Mouse (Mus musculus): ENCODE measurements around the gene Agxt. TPM values are rescaled to one million over a fixed set of nuclear protein-coding genes. Genes with fewer than 3 reads are reported as not detected.

The Agxt gene
- polyA plus RNA-seq, 1 experiment = 0.08 TPM

DNA sequence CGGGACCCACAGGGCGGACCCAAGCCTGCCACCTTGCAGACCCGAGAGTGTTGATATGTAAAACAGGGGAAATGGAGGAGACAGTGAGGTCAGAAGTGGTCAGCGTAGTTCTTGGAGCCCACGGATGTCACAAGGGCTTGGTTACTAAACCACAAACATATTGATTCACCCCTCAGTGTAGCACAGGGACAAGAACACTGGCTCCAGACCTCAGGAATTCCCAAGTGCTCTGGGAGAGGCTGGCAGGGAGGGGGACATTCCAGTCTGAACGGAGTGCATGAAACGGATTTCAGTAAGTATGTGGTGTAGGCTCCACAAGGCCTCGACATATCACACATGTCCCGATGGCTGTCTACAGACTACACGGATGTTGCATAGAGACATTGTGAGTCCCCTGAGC lies 26.9 kb downstream of the Agxt start:
- no peaks in the 10 kb centered on the region for H3K9me3 ChIP-seq (ENCODE audit: control insufficient read depth, low read length)
- TF ChIP-seq TAL1 (IDR thresholded peaks at IDR 0.05; ENCODE audit: low read length) (no peak), GATA1 (IDR thresholded peaks at IDR 0.05; ENCODE audit: low read length) (no peak)
- H3K36me3 ChIP-seq (ENCODE audit: control insufficient read depth) = no peaks in the 10 kb centered on the region
- no peaks in the 10 kb centered on the region for H3K4me1 ChIP-seq (ENCODE audit: control insufficient read depth)
- no peaks in the 10 kb centered on the region for H3K27me3 ChIP-seq (ENCODE audit: control insufficient read depth)
- no peak overlapping the region for H3K4me3 ChIP-seq (replicated peaks)

DNA sequence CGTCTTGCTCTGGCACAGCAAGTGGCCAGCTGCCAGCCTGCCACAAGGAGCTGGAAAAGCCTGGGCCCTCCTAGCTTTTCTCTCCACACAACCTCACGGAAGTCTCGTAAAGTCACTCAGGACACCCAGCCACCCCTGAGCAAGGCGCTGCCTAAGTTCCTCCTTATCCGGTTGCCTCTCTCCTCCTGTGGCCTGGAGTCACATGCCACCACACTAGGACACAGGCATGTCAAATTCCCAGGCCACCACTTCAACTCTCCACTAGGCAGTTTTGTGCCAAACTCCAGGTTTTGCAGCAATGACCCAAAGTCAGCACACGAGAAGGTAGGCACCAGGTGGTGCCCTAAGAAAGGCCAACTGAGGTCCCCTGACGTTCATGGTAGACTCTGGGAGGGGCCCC lies 27.5 kb downstream of the Agxt start:
- Histone ChIP-seq H3K27me3 (ENCODE audit: control insufficient read depth) (no peaks in the 10 kb centered on the region), H3K9me3 (ENCODE audit: control insufficient read depth, low read length) (no peaks in the 10 kb centered on the region), H3K36me3 (ENCODE audit: control insufficient read depth) (no peaks in the 10 kb centered on the region), H3K4me1 (ENCODE audit: control insufficient read depth) (no peaks in the 10 kb centered on the region), H3K4me3 (replicated peaks) (no peak overlapping the region)
- TF ChIP-seq GATA1 (IDR thresholded peaks at IDR 0.05; ENCODE audit: low read length) (no peak), TAL1 (IDR thresholded peaks at IDR 0.05; ENCODE audit: low read length) (no peak)

- H3K27me3 ChIP-seq (ENCODE audit: control insufficient read depth) = no peaks in the 10 kb centered on the region
- H3K4me1 ChIP-seq (ENCODE audit: control insufficient read depth) = no peaks in the 10 kb centered on the region
- H3K4me3 ChIP-seq (replicated peaks) = no peak overlapping the region
- H3K9me3 ChIP-seq (ENCODE audit: control insufficient read depth, low read length) = no peaks in the 10 kb centered on the region
- no peaks in the 10 kb centered on the region for H3K36me3 ChIP-seq (ENCODE audit: control insufficient read depth)
- TF ChIP-seq GATA1 (IDR thresholded peaks at IDR 0.05; ENCODE audit: low read length) (no peak), TAL1 (IDR thresholded peaks at IDR 0.05; ENCODE audit: low read length) (no peak)
Measured at GRCm38 (mm10) chr1:93165447-93165846, 30.4 kb downstream of the Agxt start.

GRCm38 (mm10) chr1:93166346-93167079 lies 31.5 kb downstream of the Agxt start:
- no peak for TF ChIP-seq GATA1 (IDR thresholded peaks at IDR 0.05; ENCODE audit: low read length)
- TF ChIP-seq TAL1 (IDR thresholded peaks at IDR 0.05; ENCODE audit: low read length) = no peak
- no peaks in the 10 kb centered on the region for H3K9me3 ChIP-seq (ENCODE audit: control insufficient read depth, low read length)
- H3K36me3 ChIP-seq (ENCODE audit: control insufficient read depth) = no peaks in the 10 kb centered on the region
- no peaks in the 10 kb centered on the region for H3K27me3 ChIP-seq (ENCODE audit: control insufficient read depth)
- H3K4me3 ChIP-seq (replicated peaks) = no peak overlapping the region
- no peaks in the 10 kb centered on the region for H3K4me1 ChIP-seq (ENCODE audit: control insufficient read depth)

- no peaks in the 10 kb centered on the region for H3K36me3 ChIP-seq (ENCODE audit: control insufficient read depth)
- TF ChIP-seq TAL1 (IDR thresholded peaks at IDR 0.05; ENCODE audit: low read length) (no peak), GATA1 (IDR thresholded peaks at IDR 0.05; ENCODE audit: low read length) (no peak)
- no peak within 1 kb of the TSS for H3K4me3 ChIP-seq (replicated peaks)
- H3K4me1 ChIP-seq (ENCODE audit: control insufficient read depth) = no peaks in the 10 kb centered on the region
- no peaks in the 10 kb centered on the region for H3K9me3 ChIP-seq (ENCODE audit: control insufficient read depth, low read length)
- no peaks in the 10 kb centered on the region for H3K27me3 ChIP-seq (ENCODE audit: control insufficient read depth)
Measured at GRCm38 (mm10) chr1:93168295-93168775, 33.3 kb downstream of the Agxt start, which contains the start of gene Crocc2. Crocc2 (plus strand) TSS chr1:93168725.

DNA sequence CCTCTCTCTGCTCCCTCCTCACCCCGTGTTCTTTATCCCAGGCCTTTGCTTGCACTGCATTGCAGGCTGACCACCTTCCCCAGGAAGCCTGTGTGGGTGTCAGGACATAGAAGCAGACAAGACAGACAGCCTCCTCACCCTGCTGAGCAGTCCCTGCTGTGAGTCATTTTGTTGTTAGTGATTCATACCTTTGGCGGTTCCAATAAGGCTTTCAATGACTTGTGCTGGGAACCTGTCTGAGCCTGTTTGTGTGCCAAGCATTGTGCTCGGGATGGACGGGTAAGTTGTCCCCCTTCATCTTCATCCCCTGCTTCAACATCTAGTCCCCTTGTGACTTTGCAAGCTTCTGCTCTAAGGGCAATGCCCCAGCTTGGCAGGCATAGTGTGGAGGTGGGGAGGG lies 38.6 kb downstream of the Agxt start:
- H3K4me1 ChIP-seq (ENCODE audit: control insufficient read depth) = no peaks in the 10 kb centered on the region
- H3K9me3 ChIP-seq (ENCODE audit: control insufficient read depth, low read length) = no peaks in the 10 kb centered on the region
- no peak for TF ChIP-seq TAL1 (IDR thresholded peaks at IDR 0.05; ENCODE audit: low read length)
- no peak for TF ChIP-seq GATA1 (IDR thresholded peaks at IDR 0.05; ENCODE audit: low read length)
- H3K4me3 ChIP-seq (replicated peaks) = no peak overlapping the region
- H3K27me3 ChIP-seq (ENCODE audit: control insufficient read depth) = peaks cover 15% of the 10 kb centered on the region
- H3K36me3 ChIP-seq (ENCODE audit: control insufficient read depth) = no peaks in the 10 kb centered on the region

DNA sequence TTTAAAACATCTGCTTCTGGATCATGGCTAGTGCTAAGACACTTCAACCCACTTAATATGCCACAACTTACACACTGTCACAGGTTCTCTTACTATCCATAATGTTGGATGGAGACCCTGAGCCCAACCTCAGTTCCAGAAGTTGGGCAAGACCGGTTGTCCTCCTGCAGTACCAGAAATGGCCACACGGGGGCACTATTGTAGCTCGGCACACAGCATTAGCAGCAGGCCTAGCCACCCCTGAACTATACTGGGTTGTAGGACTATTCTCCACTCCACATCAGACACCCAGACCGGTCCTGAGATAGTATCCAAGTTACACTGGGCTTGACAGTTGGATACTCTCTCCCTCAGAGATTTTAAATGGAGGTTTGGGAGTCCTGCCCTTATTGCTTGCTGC lies 39.4 kb downstream of the Agxt start:
- no peaks in the 10 kb centered on the region for H3K4me1 ChIP-seq (ENCODE audit: control insufficient read depth)
- peaks cover 15% of the 10 kb centered on the region for H3K27me3 ChIP-seq (ENCODE audit: control insufficient read depth)
- no peaks in the 10 kb centered on the region for H3K36me3 ChIP-seq (ENCODE audit: control insufficient read depth)
- H3K9me3 ChIP-seq (ENCODE audit: control insufficient read depth, low read length) = no peaks in the 10 kb centered on the region
- H3K4me3 ChIP-seq (replicated peaks) = no peak overlapping the region
- TF ChIP-seq GATA1 (IDR thresholded peaks at IDR 0.05; ENCODE audit: low read length) = no peak
- TF ChIP-seq TAL1 (IDR thresholded peaks at IDR 0.05; ENCODE audit: low read length) = no peak

GRCm38 (mm10) chr1:93175849-93176248 lies 40.8 kb downstream of the Agxt start:
- Histone ChIP-seq H3K36me3 (ENCODE audit: control insufficient read depth) (no peaks in the 10 kb centered on the region), H3K27me3 (ENCODE audit: control insufficient read depth) (peaks cover 15% of the 10 kb centered on the region), H3K4me1 (ENCODE audit: control insufficient read depth) (no peaks in the 10 kb centered on the region), H3K4me3 (replicated peaks) (no peak overlapping the region), H3K9me3 (ENCODE audit: control insufficient read depth, low read length) (no peaks in the 10 kb centered on the region)
- TF ChIP-seq GATA1 (IDR thresholded peaks at IDR 0.05; ENCODE audit: low read length) (no peak), TAL1 (IDR thresholded peaks at IDR 0.05; ENCODE audit: low read length) (no peak)

- Histone ChIP-seq H3K9me3 (ENCODE audit: control insufficient read depth, low read length) (no peaks in the 10 kb centered on the region), H3K27me3 (ENCODE audit: control insufficient read depth) (peaks cover 15% of the 10 kb centered on the region), H3K4me3 (replicated peaks) (no peak overlapping the region), H3K36me3 (ENCODE audit: control insufficient read depth) (no peaks in the 10 kb centered on the region), H3K4me1 (ENCODE audit: control insufficient read depth) (no peaks in the 10 kb centered on the region)
- TF ChIP-seq GATA1 (IDR thresholded peaks at IDR 0.05; ENCODE audit: low read length) (no peak), TAL1 (IDR thresholded peaks at IDR 0.05; ENCODE audit: low read length) (no peak)
Measured at GRCm38 (mm10) chr1:93176525-93177332, 41.7 kb downstream of the Agxt start.
